Mouse (Mus musculus): ENCODE data around the gene Ankrd63. TPM values are rescaled to one million over a fixed set of nuclear protein-coding genes. Genes with fewer than 3 reads are reported as not detected.

Gene Ankrd63
- polyA plus RNA-seq, 1 experiment from 2014 or later = 0.65 TPM

- Histone ChIP-seq H3K4me3 (ENCODE audit: low read length) (no peak overlapping the region), H3K9me3 (ENCODE audit: control insufficient read depth, low read length) (no peaks in the 10 kb centered on the region), H3K27ac (ENCODE audit: low read depth, low read length) (no peak overlapping the region), H3K4me1 (ENCODE audit: control insufficient read depth, insufficient read depth, low read length) (no peaks in the 10 kb centered on the region), H3K27me3 (ENCODE audit: control insufficient read depth, insufficient read depth, low read length) (0 out of 2 replicates have a peak, but pooled peaks cover 3% of the 10 kb centered on the region), H3K4me2 (replicated peaks; ENCODE audit: low read depth, low read length) (no peak overlapping the region), H3K9ac (ENCODE audit: low read depth, low read length) (no peak overlapping the region), H3K36me3 (ENCODE audit: control insufficient read depth, insufficient read depth, low read length) (no peaks in the 10 kb centered on the region)
- no peak for ATAC-seq (ENCODE audit: low FRiP score, low TSS enrichment)
- 91% methylated on average over 3 of the region's 3 CpGs for WGBS
Observed at GRCm38 (mm10) chr2:118687791-118688190, 16.0 kb downstream of the Ankrd63 start.

DNA sequence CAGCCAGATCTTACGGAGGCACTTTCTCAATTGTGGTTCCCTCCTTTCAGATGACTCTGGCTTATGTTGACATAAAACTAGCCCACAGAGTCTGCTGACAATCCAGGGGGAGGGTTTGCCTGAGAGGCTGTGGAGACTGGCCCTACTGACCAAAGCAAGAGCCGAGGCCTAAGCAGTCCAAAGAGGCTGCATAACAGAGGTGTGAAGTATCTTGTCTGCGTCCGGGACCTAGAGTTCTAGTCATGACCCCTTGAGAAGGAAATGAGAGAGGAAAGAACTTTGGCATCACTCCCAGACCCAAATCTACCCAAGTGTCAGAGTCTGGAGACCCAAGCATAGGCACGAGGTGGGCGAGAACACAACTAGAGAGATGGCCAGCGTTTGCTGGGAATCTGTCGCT is 17.1 kb downstream of the Ankrd63 start:
- Histone ChIP-seq H3K9ac (ENCODE audit: low read depth, low read length) (no peak overlapping the region), H3K4me2 (replicated peaks; ENCODE audit: low read depth, low read length) (no peak overlapping the region), H3K36me3 (ENCODE audit: control insufficient read depth, insufficient read depth, low read length) (no peaks in the 10 kb centered on the region), H3K4me3 (ENCODE audit: low read length) (no peak overlapping the region), H3K9me3 (ENCODE audit: control insufficient read depth, low read length) (no peaks in the 10 kb centered on the region), H3K4me1 (ENCODE audit: control insufficient read depth, insufficient read depth, low read length) (peaks cover 4% of the 10 kb centered on the region; the same call in 1 of the 2 replicates), H3K27ac (ENCODE audit: low read depth, low read length) (no peak overlapping the region), H3K27me3 (ENCODE audit: control insufficient read depth, insufficient read depth, low read length) (0 out of 2 replicates have a peak, but pooled peaks cover 3% of the 10 kb centered on the region)
- WGBS = 67% methylated on average over 8 of the region's 8 CpGs
- ATAC-seq (ENCODE audit: low FRiP score, low TSS enrichment) = no peak

GRCm38 (mm10) chr2:118685088-118685487 is 18.7 kb downstream of the Ankrd63 start:
- Histone ChIP-seq H3K9ac (ENCODE audit: low read depth, low read length) (no peak overlapping the region), H3K27ac (ENCODE audit: low read depth, low read length) (no peak overlapping the region), H3K36me3 (ENCODE audit: control insufficient read depth, insufficient read depth, low read length) (no peaks in the 10 kb centered on the region), H3K27me3 (ENCODE audit: control insufficient read depth, insufficient read depth, low read length) (0 out of 2 replicates have a peak, but pooled peaks cover 3% of the 10 kb centered on the region), H3K4me2 (replicated peaks; ENCODE audit: low read depth, low read length) (no peak overlapping the region), H3K4me3 (ENCODE audit: low read length) (no peak overlapping the region), H3K9me3 (ENCODE audit: control insufficient read depth, low read length) (no peaks in the 10 kb centered on the region), H3K4me1 (ENCODE audit: control insufficient read depth, insufficient read depth, low read length) (peaks cover 4% of the 10 kb centered on the region; the same call in 1 of the 2 replicates)
- WGBS = 72% methylated on average over 4 of the region's 4 CpGs
- no peak for ATAC-seq (ENCODE audit: low FRiP score, low TSS enrichment)

DNA sequence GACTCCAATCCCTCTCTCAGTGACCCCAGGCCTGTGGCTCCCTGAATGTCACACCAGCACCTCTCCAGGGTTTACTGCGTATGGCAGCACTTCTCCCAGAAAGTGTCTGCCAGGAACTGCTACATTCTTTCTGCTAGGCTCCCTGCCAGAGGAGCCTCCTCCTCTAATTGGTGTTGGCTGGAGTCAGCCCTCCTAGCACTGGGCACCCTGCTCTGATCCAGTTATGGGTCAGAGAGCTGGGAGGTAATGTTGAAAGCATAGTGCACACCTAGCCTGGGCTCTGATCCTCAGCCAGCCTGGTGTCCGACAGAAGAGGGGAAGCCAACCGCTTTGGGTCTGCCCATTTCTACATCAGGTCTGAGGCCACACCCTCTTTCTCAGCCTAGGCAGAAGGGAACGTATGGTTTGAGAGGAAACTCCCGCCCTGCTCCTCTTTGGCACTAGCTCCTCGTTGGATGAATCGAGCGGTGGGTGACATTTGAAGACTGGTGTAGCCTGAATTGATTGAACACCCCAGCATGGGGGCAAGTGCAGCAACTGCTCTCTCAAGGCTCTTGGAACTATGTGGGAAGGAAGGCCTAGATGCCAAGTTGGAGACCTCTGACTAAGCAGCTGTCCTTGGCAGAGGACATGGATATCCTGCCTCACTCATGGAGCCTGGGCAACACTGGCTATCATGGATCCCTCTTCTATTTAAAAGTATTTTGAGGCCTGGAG is 21.1 kb downstream of the Ankrd63 start:
- Histone ChIP-seq H3K4me3 (ENCODE audit: low read length) (no peak overlapping the region), H3K9ac (ENCODE audit: low read depth, low read length) (no peak overlapping the region), H3K9me3 (ENCODE audit: control insufficient read depth, low read length) (no peaks in the 10 kb centered on the region), H3K27me3 (ENCODE audit: control insufficient read depth, insufficient read depth, low read length) (peaks cover 8% of the 10 kb centered on the region; the same call in 1 of the 2 replicates), H3K4me1 (ENCODE audit: control insufficient read depth, insufficient read depth, low read length) (peaks cover 4% of the 10 kb centered on the region; the same call in 1 of the 2 replicates), H3K36me3 (ENCODE audit: control insufficient read depth, insufficient read depth, low read length) (no peaks in the 10 kb centered on the region), H3K4me2 (replicated peaks; ENCODE audit: low read depth, low read length) (no peak overlapping the region), H3K27ac (ENCODE audit: low read depth, low read length) (no peak overlapping the region)
- no peak for ATAC-seq (ENCODE audit: low FRiP score, low TSS enrichment)
- WGBS = 50% methylated on average over 8 of the region's 8 CpGs

DNA sequence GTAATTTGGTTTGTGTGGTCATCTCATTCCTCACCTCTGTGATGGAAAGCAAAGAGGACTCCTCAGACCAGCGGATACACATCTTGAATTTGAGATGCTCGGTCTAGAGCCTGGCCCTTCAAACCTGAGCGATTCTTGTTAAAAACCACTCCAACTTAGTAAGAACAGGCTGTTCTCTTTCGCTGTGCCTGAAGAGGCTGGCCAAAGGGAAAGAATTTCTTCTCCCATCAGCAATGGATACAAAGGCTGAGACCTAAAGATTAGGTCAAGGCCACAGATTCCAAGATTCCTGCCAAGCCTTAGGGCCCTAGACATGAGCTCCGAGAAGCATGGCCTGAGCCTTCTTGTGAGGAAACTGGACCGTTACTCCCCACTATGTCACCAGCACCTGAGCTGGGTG is 22.8 kb downstream of the Ankrd63 start:
- WGBS = 90% methylated on average over 6 of the region's 6 CpGs
- no peak overlapping the region for H3K27ac ChIP-seq (ENCODE audit: low read depth, low read length)
- no peak overlapping the region for H3K4me3 ChIP-seq (ENCODE audit: low read length)
- no peaks in the 10 kb centered on the region for H3K36me3 ChIP-seq (ENCODE audit: control insufficient read depth, insufficient read depth, low read length)
- peaks cover 26% of the 10 kb centered on the region for H3K27me3 ChIP-seq (ENCODE audit: control insufficient read depth, insufficient read depth, low read length)
- no peak overlapping the region for H3K4me2 ChIP-seq (replicated peaks; ENCODE audit: low read depth, low read length)
- no peak overlapping the region for H3K9ac ChIP-seq (ENCODE audit: low read depth, low read length)
- ATAC-seq (ENCODE audit: low FRiP score, low TSS enrichment) = no peak
- H3K9me3 ChIP-seq (ENCODE audit: control insufficient read depth, low read length) = no peaks in the 10 kb centered on the region
- peaks cover 9% of the 10 kb centered on the region; the same call in 1 of the 2 replicates for H3K4me1 ChIP-seq (ENCODE audit: control insufficient read depth, insufficient read depth, low read length)

DNA sequence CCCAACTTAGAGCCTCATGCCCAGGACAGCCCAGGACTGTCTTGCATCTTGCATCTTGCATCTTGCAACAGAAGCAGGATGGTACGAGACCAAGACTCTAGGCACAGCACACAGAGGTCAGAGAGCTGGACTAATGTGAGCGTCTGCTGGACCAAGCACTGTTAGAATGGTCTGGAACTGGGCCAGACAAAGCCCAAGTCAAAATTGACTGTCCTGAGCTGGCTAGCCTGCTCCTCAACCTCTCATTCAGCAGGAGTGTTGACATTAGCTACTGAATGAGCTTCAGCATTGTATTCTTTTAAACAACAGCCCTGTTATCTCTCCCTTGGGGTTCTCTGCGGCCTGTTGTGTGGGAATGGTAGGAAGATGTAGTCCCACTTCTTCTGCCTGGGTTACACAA is 24.2 kb downstream of the Ankrd63 start:
- no peak for ATAC-seq (ENCODE audit: low FRiP score, low TSS enrichment)
- Histone ChIP-seq H3K27ac (ENCODE audit: low read depth, low read length) (no peak overlapping the region), H3K4me1 (ENCODE audit: control insufficient read depth, insufficient read depth, low read length) (peaks cover 9% of the 10 kb centered on the region; the same call in 1 of the 2 replicates), H3K27me3 (ENCODE audit: control insufficient read depth, insufficient read depth, low read length) (peaks cover 39% of the 10 kb centered on the region), H3K4me2 (replicated peaks; ENCODE audit: low read depth, low read length) (no peak overlapping the region), H3K9me3 (ENCODE audit: control insufficient read depth, low read length) (no peaks in the 10 kb centered on the region), H3K9ac (ENCODE audit: low read depth, low read length) (no peak overlapping the region), H3K36me3 (ENCODE audit: control insufficient read depth, insufficient read depth, low read length) (no peaks in the 10 kb centered on the region), H3K4me3 (ENCODE audit: low read length) (no peak overlapping the region)
- 81% methylated on average over 3 of the region's 3 CpGs for WGBS

- 9% methylated on average over 4 of the region's 4 CpGs for WGBS
- peak overlapping the region; percentile 93 for H3K4me2 ChIP-seq (replicated peaks; ENCODE audit: low read depth, low read length)
- H3K9me3 ChIP-seq (ENCODE audit: control insufficient read depth, low read length) = no peaks in the 10 kb centered on the region
- no peak overlapping the region for H3K27ac ChIP-seq (ENCODE audit: low read depth, low read length)
- no peaks in the 10 kb centered on the region for H3K36me3 ChIP-seq (ENCODE audit: control insufficient read depth, insufficient read depth, low read length)
- peak overlapping the region; percentile 51 for H3K4me3 ChIP-seq (ENCODE audit: low read length)
- no peak overlapping the region for H3K9ac ChIP-seq (ENCODE audit: low read depth, low read length)
- peaks cover 9% of the 10 kb centered on the region; the same call in 1 of the 2 replicates for H3K4me1 ChIP-seq (ENCODE audit: control insufficient read depth, insufficient read depth, low read length)
- peak; percentile 38; the same call in 1 of the 2 replicates for ATAC-seq (ENCODE audit: low FRiP score, low TSS enrichment)
- peaks cover 49% of the 10 kb centered on the region for H3K27me3 ChIP-seq (ENCODE audit: control insufficient read depth, insufficient read depth, low read length)
Observed at GRCm38 (mm10) chr2:118677817-118678216, 25.9 kb downstream of the Ankrd63 start.

GRCm38 (mm10) chr2:118676839-118677741 is 26.7 kb downstream of the Ankrd63 start:
- peak overlapping the region; percentile 51 for H3K4me3 ChIP-seq (ENCODE audit: low read length)
- peak overlapping the region; percentile 93 for H3K4me2 ChIP-seq (replicated peaks; ENCODE audit: low read depth, low read length)
- WGBS = under 1% methylated on average over 78 of the region's 89 CpGs
- peaks cover 6% of the 10 kb centered on the region; the same call in 1 of the 2 replicates for H3K4me1 ChIP-seq (ENCODE audit: control insufficient read depth, insufficient read depth, low read length)
- H3K9me3 ChIP-seq (ENCODE audit: control insufficient read depth, low read length) = no peaks in the 10 kb centered on the region
- H3K9ac ChIP-seq (ENCODE audit: low read depth, low read length) = peak overlapping the region; percentile 50
- no peaks in the 10 kb centered on the region for H3K36me3 ChIP-seq (ENCODE audit: control insufficient read depth, insufficient read depth, low read length)
- peak; percentile 55 for ATAC-seq (ENCODE audit: low FRiP score, low TSS enrichment)
- H3K27me3 ChIP-seq (ENCODE audit: control insufficient read depth, insufficient read depth, low read length) = peaks cover 52% of the 10 kb centered on the region
- no peak overlapping the region for H3K27ac ChIP-seq (ENCODE audit: low read depth, low read length)

Data from kidney, embryonic 14.5 days (tissue).